Mouse (Mus musculus): ENCODE data around the gene Cdh4. TPM values are rescaled to one million over a fixed set of nuclear protein-coding genes. Genes with fewer than 3 reads are reported as not detected.

Cdh4 gene
- polyA plus RNA-seq, 1 experiment from 2014 or later, result 8.2 TPM

DNA sequence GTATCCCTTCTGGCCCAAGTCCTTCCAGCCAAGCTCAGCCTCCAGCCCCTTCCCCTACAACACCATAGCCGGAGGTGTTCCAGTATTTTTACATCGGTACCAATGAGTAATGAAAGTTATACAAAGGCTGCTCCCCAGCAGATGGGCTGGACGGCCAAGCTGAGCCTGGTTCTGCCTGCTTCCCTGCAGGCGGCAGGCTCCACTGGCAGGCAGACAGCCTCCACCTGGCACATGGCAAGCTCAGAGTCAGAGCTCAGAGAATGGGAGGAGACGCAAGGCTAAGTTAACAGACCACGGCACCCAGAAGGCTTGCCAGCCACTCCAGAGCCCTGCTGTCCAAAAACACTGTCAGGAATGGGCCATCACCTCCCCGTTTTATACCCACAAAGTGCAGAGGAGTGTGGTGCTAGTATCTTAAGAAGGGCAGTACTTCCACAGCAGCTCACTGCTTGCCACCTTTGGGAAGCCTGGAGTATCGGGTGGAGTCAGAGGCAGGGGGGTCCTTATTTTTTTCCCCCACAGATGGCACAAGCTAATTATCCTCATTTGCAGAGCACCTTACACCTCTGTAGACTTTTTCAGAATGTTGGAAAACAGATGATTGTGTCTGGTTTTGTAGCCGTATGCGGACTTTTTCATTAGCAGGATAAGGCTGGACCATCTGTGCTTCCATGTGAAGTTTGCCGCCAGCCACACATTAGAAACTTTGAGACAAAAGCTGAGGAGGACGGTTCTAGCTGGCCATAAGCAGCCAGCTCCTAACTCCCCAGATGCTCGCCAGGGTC is 320.5 kb downstream of the Cdh4 start:
- no peak for ATAC-seq (ENCODE audit: low FRiP score)
- H3K27me3 ChIP-seq (ENCODE audit: control insufficient read depth, insufficient read depth, low read length), result peaks cover 2% of the 10 kb centered on the region; the same call in 1 of the 2 replicates
- H3K36me3 ChIP-seq (ENCODE audit: control insufficient read depth, insufficient read depth, low read length), result no peaks in the 10 kb centered on the region
- peaks cover 15% of the 10 kb centered on the region for H3K4me1 ChIP-seq (replicated peaks; ENCODE audit: control insufficient read depth, insufficient read depth, low read length)
- H3K4me2 ChIP-seq (replicated peaks; ENCODE audit: low read depth, low read length), result no peak overlapping the region
- 74% methylated on average over 13 of the region's 13 CpGs for WGBS
- H3K9me3 ChIP-seq (ENCODE audit: control insufficient read depth, low read length), result no peaks in the 10 kb centered on the region
- no peak overlapping the region for H3K9ac ChIP-seq (ENCODE audit: low read depth, low read length)
- no peak for DNase-seq (ENCODE audit: low spot score)
- no peak overlapping the region for H3K4me3 ChIP-seq (ENCODE audit: low read depth, low read length)
- no peak overlapping the region for H3K27ac ChIP-seq (ENCODE audit: low read depth, low read length)

DNA sequence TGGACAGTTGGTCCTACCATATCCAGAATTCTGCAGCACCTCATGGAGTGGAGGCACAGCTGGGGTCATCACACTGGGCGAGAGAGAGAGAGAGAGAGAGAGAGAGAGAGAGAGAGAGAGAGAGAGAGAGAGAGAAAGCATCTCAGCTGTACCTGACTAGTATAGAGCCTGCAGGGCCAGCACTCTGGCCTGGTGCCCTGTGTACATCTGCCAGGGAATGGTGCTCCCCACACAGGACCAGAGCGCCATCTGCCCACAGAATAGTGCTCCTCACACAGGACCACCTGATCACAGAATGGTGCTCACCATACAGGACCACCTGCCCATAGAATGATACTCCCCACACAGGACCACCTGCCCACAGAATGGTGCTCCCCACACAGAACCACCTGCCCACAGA is 322.2 kb downstream of the Cdh4 start:
- Histone ChIP-seq H3K9me3 (ENCODE audit: control insufficient read depth, low read length) (no peaks in the 10 kb centered on the region), H3K27ac (ENCODE audit: low read depth, low read length) (no peak overlapping the region), H3K4me1 (replicated peaks; ENCODE audit: control insufficient read depth, insufficient read depth, low read length) (peaks cover 17% of the 10 kb centered on the region), H3K36me3 (ENCODE audit: control insufficient read depth, insufficient read depth, low read length) (no peaks in the 10 kb centered on the region), H3K9ac (ENCODE audit: low read depth, low read length) (no peak overlapping the region), H3K27me3 (ENCODE audit: control insufficient read depth, insufficient read depth, low read length) (peaks cover 2% of the 10 kb centered on the region; the same call in 1 of the 2 replicates), H3K4me3 (ENCODE audit: low read depth, low read length) (no peak overlapping the region), H3K4me2 (replicated peaks; ENCODE audit: low read depth, low read length) (no peak overlapping the region)
- no peak for ATAC-seq (ENCODE audit: low FRiP score)
- DNase-seq (ENCODE audit: low spot score), result no peak
- 85% methylated on average over 2 of the region's 2 CpGs for WGBS

DNA sequence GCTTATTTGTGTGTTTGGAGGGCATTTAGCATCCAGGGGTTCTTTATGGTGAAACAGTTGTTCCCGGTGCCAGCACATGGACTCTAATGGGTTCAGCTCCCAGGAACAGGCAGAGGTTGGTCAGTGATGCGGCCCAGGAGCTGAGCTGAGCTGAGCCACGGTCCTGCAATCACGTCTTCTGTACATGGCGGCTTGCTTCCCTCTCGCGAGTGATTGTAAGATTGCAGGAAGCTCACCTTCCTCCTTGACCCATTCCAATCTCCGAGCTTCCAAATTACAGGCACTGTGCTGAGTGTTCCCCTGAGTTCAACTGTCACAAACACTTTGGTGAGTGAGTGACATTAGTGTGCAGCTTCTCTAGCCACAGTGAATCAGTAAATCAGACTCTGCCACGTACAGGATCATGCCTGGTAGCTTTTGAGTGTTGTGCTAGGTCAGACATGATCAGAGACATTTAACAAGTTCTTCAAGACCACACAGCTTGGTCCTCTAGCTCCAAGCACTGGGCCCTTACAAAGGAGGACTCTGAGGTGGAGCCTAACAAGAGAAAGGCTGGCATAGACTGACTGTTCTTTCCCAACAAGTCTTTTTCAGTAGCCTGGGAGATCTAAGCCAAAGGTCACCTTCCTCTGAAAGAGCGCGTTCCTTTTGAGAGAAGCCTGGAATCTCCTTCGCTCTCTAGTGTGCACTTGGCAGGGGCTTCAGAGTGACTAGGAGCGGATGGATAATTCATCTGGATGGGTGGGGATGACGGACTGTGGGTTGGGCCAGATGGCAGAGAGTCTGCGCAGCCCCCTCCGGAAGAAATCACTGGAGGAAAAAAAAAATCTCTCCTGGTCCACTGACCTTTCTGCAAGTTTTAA is 324.7 kb downstream of the Cdh4 start:
- WGBS, result 21% methylated on average over 16 of the region's 16 CpGs
- peaks cover 2% of the 10 kb centered on the region; the same call in 1 of the 2 replicates for H3K27me3 ChIP-seq (ENCODE audit: control insufficient read depth, insufficient read depth, low read length)
- no peaks in the 10 kb centered on the region for H3K9me3 ChIP-seq (ENCODE audit: control insufficient read depth, low read length)
- H3K36me3 ChIP-seq (ENCODE audit: control insufficient read depth, insufficient read depth, low read length), result no peaks in the 10 kb centered on the region
- ATAC-seq (ENCODE audit: low FRiP score) (peak; percentile 67; the same call in 1 of the 2 replicates), DNase-seq (ENCODE audit: low spot score) (peak; percentile 48)
- no peak overlapping the region for H3K27ac ChIP-seq (ENCODE audit: low read depth, low read length)
- H3K4me1 ChIP-seq (replicated peaks; ENCODE audit: control insufficient read depth, insufficient read depth, low read length), result peaks cover 14% of the 10 kb centered on the region
- H3K4me2 ChIP-seq (replicated peaks; ENCODE audit: low read depth, low read length), result peak overlapping the region; percentile 29
- no peak overlapping the region for H3K9ac ChIP-seq (ENCODE audit: low read depth, low read length)
- H3K4me3 ChIP-seq (ENCODE audit: low read depth, low read length), result no peak overlapping the region

DNA sequence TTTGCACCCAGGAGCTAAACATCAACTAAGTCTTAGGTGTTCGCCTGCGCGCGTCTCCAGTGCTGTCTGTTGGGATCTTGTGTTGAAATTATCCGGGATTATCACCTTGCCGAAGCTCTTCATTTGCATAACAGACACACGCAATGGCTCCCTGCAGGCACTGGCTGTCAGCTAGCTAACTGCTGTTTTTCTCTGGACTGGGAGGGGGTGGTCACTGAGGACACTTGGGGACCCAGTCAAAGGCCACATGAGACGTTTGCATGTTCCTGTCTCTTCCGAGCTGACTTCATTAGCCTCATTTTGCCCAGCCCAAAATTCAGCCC is 325.3 kb downstream of the Cdh4 start:
- Histone ChIP-seq H3K27me3 (ENCODE audit: control insufficient read depth, insufficient read depth, low read length) (peaks cover 2% of the 10 kb centered on the region; the same call in 1 of the 2 replicates), H3K9me3 (ENCODE audit: control insufficient read depth, low read length) (no peaks in the 10 kb centered on the region), H3K4me2 (replicated peaks; ENCODE audit: low read depth, low read length) (peak overlapping the region; percentile 29), H3K9ac (ENCODE audit: low read depth, low read length) (no peak overlapping the region), H3K27ac (ENCODE audit: low read depth, low read length) (no peak overlapping the region), H3K4me3 (ENCODE audit: low read depth, low read length) (no peak overlapping the region), H3K36me3 (ENCODE audit: control insufficient read depth, insufficient read depth, low read length) (no peaks in the 10 kb centered on the region), H3K4me1 (replicated peaks; ENCODE audit: control insufficient read depth, insufficient read depth, low read length) (peaks cover 14% of the 10 kb centered on the region)
- peak; percentile 29 for DNase-seq (ENCODE audit: low spot score)
- 7% methylated on average over 9 of the region's 9 CpGs for WGBS
- peak; percentile 15; the same call in 1 of the 2 replicates for ATAC-seq (ENCODE audit: low FRiP score)

DNA sequence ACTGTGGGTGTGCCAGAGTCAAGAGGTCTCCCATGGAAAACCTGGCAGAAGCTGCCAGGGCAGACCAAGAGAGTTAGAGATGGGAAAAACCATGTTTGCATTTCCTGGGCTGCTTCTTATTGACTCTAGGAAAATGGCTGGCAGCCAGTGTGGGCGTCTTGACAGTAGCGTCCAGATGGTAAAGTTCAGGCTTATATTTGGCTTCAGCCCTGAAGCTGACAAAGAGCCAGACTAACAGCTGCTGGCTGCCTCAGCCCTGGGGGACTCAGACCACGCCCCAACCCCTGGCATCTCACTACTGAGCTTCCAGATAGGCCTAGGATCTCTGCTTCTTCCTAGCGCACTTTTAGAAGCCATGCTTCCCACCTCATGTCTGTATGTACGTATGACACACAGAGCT is 326.9 kb downstream of the Cdh4 start:
- 74% methylated on average over 5 of the region's 5 CpGs for WGBS
- no peak for ATAC-seq (ENCODE audit: low FRiP score)
- no peak for DNase-seq (ENCODE audit: low spot score)
- Histone ChIP-seq H3K4me1 (replicated peaks; ENCODE audit: control insufficient read depth, insufficient read depth, low read length) (peaks cover 14% of the 10 kb centered on the region), H3K27me3 (ENCODE audit: control insufficient read depth, insufficient read depth, low read length) (peaks cover 2% of the 10 kb centered on the region; the same call in 1 of the 2 replicates), H3K4me3 (ENCODE audit: low read depth, low read length) (no peak overlapping the region), H3K9ac (ENCODE audit: low read depth, low read length) (no peak overlapping the region), H3K4me2 (replicated peaks; ENCODE audit: low read depth, low read length) (no peak overlapping the region), H3K27ac (ENCODE audit: low read depth, low read length) (no peak overlapping the region), H3K36me3 (ENCODE audit: control insufficient read depth, insufficient read depth, low read length) (no peaks in the 10 kb centered on the region), H3K9me3 (ENCODE audit: control insufficient read depth, low read length) (no peaks in the 10 kb centered on the region)

DNA sequence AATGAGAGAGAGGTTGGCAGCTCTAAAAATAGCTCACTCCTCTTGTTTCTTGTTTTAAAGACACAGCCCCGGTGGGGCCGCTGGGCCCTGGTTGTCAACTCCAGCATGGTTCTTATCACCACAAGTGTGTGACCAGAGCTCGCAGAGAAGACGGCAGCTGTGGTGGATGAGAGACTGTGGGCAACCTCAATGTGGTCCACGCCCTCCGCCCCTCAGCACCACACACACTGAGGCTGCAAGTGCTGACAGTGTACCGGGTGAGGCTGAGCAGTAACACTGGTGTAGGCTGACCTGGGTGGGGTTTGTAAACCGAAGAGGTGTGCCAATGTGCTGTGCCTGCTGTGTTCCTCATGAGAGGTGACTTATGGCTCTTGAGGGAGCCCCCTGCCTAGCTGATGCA is 327.7 kb downstream of the Cdh4 start:
- no peak overlapping the region for H3K4me3 ChIP-seq (ENCODE audit: low read depth, low read length)
- H3K4me2 ChIP-seq (replicated peaks; ENCODE audit: low read depth, low read length), result no peak overlapping the region
- no peak for ATAC-seq (ENCODE audit: low FRiP score)
- 90% methylated on average over 8 of the region's 8 CpGs for WGBS
- H3K9ac ChIP-seq (ENCODE audit: low read depth, low read length), result no peak overlapping the region
- no peaks in the 10 kb centered on the region for H3K9me3 ChIP-seq (ENCODE audit: control insufficient read depth, low read length)
- H3K27ac ChIP-seq (ENCODE audit: low read depth, low read length), result no peak overlapping the region
- DNase-seq (ENCODE audit: low spot score), result no peak
- H3K4me1 ChIP-seq (replicated peaks; ENCODE audit: control insufficient read depth, insufficient read depth, low read length), result peaks cover 14% of the 10 kb centered on the region
- H3K36me3 ChIP-seq (ENCODE audit: control insufficient read depth, insufficient read depth, low read length), result no peaks in the 10 kb centered on the region
- peaks cover 2% of the 10 kb centered on the region; the same call in 1 of the 2 replicates for H3K27me3 ChIP-seq (ENCODE audit: control insufficient read depth, insufficient read depth, low read length)

DNA sequence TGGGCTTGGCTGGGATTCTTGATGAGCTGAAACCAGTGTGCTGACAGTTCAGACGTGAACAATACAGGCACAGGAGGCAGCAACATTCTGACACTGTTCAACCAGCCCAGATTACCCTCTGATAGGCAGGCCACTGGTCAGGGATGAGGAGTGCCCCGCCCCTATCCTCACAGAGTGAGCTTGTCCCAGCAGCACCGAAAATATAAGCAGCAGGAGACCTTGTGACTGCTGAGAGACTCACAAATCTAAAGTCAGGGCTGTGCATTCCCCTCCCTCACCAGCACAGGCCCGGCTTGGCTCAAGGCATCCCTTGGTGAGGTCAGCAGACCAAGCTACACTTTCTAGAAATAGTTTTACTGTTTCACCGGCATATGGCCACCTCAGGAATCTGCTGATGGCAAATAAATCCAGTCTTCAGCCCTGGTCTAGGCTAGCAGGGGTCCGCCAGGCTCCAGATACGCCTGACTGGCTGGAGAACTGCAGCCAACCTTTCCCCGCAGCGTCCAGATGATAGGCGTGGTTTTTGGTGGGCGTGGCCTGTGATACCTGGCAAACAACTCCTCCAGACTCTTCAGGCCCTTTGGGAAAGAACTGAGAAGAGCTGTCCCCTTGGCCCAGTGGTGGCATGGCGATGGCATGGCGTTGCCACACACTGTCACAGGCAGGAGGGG is 332.3 kb downstream of the Cdh4 start:
- Histone ChIP-seq H3K36me3 (ENCODE audit: control insufficient read depth, insufficient read depth, low read length) (no peaks in the 10 kb centered on the region), H3K4me3 (ENCODE audit: low read depth, low read length) (no peak overlapping the region), H3K27me3 (ENCODE audit: control insufficient read depth, insufficient read depth, low read length) (no peaks in the 10 kb centered on the region), H3K4me1 (replicated peaks; ENCODE audit: control insufficient read depth, insufficient read depth, low read length) (peaks cover 2% of the 10 kb centered on the region; the same call in 1 of the 2 replicates), H3K4me2 (replicated peaks; ENCODE audit: low read depth, low read length) (no peak overlapping the region), H3K9me3 (ENCODE audit: control insufficient read depth, low read length) (no peaks in the 10 kb centered on the region), H3K27ac (ENCODE audit: low read depth, low read length) (no peak overlapping the region; the same call in 1 of the 2 replicates), H3K9ac (ENCODE audit: low read depth, low read length) (no peak overlapping the region)
- WGBS, result 13% methylated on average over 13 of the region's 13 CpGs
- peak; percentile 67 for ATAC-seq (ENCODE audit: low FRiP score)
- no peak for DNase-seq (ENCODE audit: low spot score)

DNA sequence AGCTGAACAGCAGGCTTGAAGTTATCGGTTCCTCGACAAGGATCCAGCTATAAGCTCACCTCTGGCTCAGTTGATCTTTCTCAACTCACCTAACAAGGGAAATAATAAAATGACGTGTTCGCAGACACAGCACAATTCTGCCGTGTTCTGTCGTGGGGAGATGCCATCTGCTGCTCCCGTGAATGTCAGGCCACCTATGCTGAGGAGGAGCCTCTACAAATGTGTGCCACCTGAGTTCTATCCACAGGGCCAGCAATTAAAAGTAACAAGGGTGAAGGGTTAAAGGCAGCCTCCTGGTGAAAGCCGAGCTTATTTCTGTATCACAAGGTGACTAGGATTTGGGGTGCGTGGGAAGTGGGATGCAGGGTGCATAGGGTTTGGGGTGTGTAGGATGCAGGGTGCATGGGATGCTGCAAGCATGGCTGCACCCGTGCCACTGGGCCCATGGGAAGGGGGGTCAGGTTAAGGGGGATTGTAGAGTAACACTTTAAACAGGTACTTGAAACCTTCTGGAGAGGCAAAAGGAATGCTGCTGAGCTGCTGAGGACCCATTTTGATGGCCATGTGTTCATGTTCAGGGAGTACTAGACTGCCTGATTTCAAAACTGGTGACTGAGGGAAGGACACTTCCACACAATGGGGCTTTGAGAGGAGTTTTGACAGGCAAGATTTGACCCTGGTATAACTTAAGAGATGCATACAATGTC is 333.9 kb downstream of the Cdh4 start:
- H3K4me3 ChIP-seq (ENCODE audit: low read depth, low read length), result no peak overlapping the region
- ATAC-seq (ENCODE audit: low FRiP score), result no peak
- H3K4me1 ChIP-seq (replicated peaks; ENCODE audit: control insufficient read depth, insufficient read depth, low read length), result peaks cover 2% of the 10 kb centered on the region; the same call in 1 of the 2 replicates

More for the DNA sequence above, 333.9 kb downstream of the Cdh4 start:
- Histone ChIP-seq H3K27me3 (ENCODE audit: control insufficient read depth, insufficient read depth, low read length) (no peaks in the 10 kb centered on the region), H3K9ac (ENCODE audit: low read depth, low read length) (no peak overlapping the region), H3K27ac (ENCODE audit: low read depth, low read length) (no peak overlapping the region), H3K9me3 (ENCODE audit: control insufficient read depth, low read length) (no peaks in the 10 kb centered on the region), H3K36me3 (ENCODE audit: control insufficient read depth, insufficient read depth, low read length) (no peaks in the 10 kb centered on the region), H3K4me2 (replicated peaks; ENCODE audit: low read depth, low read length) (no peak overlapping the region)
- no peak for DNase-seq (ENCODE audit: low spot score)
- 90% methylated on average over 10 of the region's 10 CpGs for WGBS

All from hindbrain, embryonic 11.5 days (tissue).